Mouse (Mus musculus): ENCODE results near the gene 4930453N24Rik. TPM values are rescaled to one million over a fixed set of nuclear protein-coding genes. Genes with fewer than 3 reads are reported as not detected.

Gene 4930453N24Rik
- polyA plus RNA-seq, 1 experiment from 2014 or later = 29.6 TPM

GRCm38 (mm10) chr16:64757666-64758400 lies 13.1 kb downstream of the 4930453N24Rik start:
- Histone ChIP-seq H3K27me3 (ENCODE audit: low read depth, poor library complexity, severe bottlenecking) (no peaks in the 10 kb centered on the region), H3K9me3 (replicated peaks) (no peaks in the 10 kb centered on the region), H3K27ac (no peak overlapping the region), H3K4me1 (no peaks in the 10 kb centered on the region), H3K4me3 (no peak overlapping the region), H3K36me3 (peaks cover 16% of the 10 kb centered on the region)
- 87% methylated on average over 7 of the region's 7 CpGs for WGBS
- no peak for DNase-seq (ENCODE audit: low spot score)

DNA sequence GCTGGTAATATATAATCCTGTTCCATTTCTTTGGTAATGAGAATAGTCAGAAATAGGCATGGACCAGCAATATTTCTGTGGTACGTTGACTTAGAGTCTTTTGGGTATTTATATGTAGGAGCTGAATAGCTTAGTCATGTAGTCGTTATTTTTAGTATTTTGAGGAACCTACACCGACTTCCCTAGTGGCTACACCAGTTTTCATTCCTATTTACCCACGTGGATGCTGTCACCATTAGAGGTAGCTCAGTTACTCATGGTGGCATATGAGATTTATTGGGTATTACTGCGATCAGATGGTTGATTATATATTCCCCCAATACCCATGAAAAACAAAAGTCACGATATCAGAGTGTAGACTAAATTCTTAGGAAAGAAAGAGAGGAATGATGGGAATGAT lies 14.6 kb downstream of the 4930453N24Rik start:
- 83% methylated on average over 6 of the region's 6 CpGs for WGBS
- no peak overlapping the region for H3K4me3 ChIP-seq
- H3K27ac ChIP-seq = no peak overlapping the region
- no peaks in the 10 kb centered on the region for H3K4me1 ChIP-seq
- no peaks in the 10 kb centered on the region for H3K27me3 ChIP-seq (ENCODE audit: low read depth, poor library complexity, severe bottlenecking)
- no peak for DNase-seq (ENCODE audit: low spot score)
- peaks cover 1% of the 10 kb centered on the region; the same call in 1 of the 2 replicates for H3K36me3 ChIP-seq
- no peaks in the 10 kb centered on the region for H3K9me3 ChIP-seq (replicated peaks)

GRCm38 (mm10) chr16:64754743-64755139 lies 16.2 kb downstream of the 4930453N24Rik start:
- no peak overlapping the region for H3K4me3 ChIP-seq
- no peaks in the 10 kb centered on the region for H3K4me1 ChIP-seq
- no peaks in the 10 kb centered on the region for H3K9me3 ChIP-seq (replicated peaks)
- H3K36me3 ChIP-seq = no peaks in the 10 kb centered on the region
- no peaks in the 10 kb centered on the region for H3K27me3 ChIP-seq (ENCODE audit: low read depth, poor library complexity, severe bottlenecking)
- DNase-seq (ENCODE audit: low spot score) = no peak
- no peak overlapping the region for H3K27ac ChIP-seq
- WGBS = 35% methylated on average over 3 of the region's 3 CpGs

DNA sequence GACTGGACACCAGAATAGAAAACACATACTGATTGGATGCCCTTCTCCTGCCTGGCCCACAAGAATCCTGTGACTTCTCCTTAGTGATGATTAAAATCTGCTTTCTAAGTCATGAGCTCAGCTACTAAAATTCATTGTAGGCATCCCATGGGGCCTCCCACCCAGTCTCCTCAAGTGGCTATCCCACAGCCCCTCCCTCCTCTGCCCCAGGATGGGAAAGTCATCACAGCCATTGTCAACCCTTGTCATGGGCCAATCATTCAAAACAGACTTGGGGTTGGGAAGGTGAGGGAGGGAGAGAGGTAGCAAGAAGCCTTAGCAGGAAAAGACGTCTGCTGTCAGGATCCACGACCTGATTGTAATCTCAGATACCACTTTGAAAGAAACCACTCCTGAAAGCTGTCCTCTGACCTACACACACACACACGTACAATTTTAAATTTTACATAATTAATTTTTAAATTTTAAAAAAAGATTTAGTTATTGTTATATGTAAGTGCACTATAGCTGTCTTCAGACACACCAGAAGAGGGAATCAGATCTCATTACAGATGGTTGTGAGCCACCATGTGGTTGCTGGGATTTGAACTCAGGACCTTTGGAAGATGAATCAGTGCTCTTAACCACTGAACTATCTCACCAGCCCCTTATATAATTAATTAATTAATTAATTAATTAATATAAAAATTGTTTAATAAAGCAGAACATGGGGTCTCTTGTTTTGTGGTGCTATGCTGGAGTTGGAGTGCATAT lies 16.8 kb downstream of the 4930453N24Rik start:
- Histone ChIP-seq H3K9me3 (replicated peaks) (no peaks in the 10 kb centered on the region), H3K4me1 (no peaks in the 10 kb centered on the region), H3K4me3 (no peak overlapping the region), H3K27ac (no peak overlapping the region), H3K36me3 (no peaks in the 10 kb centered on the region), H3K27me3 (ENCODE audit: low read depth, poor library complexity, severe bottlenecking) (no peaks in the 10 kb centered on the region)
- 58% methylated on average over 3 of the region's 3 CpGs for WGBS
- no peak for DNase-seq (ENCODE audit: low spot score)

DNA sequence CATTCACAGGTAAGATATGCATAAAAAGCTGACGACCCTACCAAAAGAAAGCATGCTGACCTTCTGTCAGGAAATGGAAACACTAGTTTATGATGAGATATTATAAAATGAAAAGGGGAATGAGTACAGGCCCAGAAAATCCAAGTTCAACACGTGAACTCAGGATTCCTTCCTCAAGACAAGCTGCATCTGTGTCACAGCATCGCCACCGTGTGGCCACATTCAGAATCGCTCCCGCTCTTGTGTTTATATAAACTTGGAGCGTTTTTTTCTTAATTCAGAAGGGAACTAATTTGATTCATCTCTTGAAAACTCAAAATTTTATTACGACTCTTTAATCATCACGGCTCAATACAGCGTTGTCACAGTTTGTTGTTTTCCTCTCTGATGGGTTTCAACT lies 22.7 kb downstream of the 4930453N24Rik start:
- H3K9me3 ChIP-seq (replicated peaks) = no peaks in the 10 kb centered on the region
- WGBS = 13% methylated on average over 10 of the region's 10 CpGs
- no peak overlapping the region for H3K4me3 ChIP-seq
- H3K27ac ChIP-seq = no peak overlapping the region
- no peaks in the 10 kb centered on the region for H3K27me3 ChIP-seq (ENCODE audit: low read depth, poor library complexity, severe bottlenecking)
- no peaks in the 10 kb centered on the region for H3K36me3 ChIP-seq
- DNase-seq (ENCODE audit: low spot score) = peak; percentile 80
- no peaks in the 10 kb centered on the region for H3K4me1 ChIP-seq

DNA sequence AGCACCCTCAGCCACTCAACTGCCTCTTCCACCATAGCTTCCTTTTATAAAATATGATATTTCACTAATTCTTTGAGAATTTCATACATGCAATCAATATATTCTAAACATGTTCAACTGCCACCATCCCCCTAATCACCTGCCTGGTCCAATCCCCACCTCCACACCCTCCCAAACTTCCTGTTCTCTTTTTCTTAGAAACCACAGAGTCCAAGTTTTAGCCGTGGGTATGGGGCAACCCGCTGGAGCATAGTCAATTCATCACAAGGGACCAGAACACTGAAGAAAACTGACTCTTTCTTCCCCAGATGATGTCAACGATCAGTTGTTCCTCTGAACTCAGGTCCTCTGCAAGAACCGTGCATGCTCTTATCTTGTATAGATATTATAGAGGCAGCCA lies 25.9 kb downstream of the 4930453N24Rik start:
- no peaks in the 10 kb centered on the region for H3K27me3 ChIP-seq (ENCODE audit: low read depth, poor library complexity, severe bottlenecking)
- no peaks in the 10 kb centered on the region for H3K36me3 ChIP-seq
- H3K27ac ChIP-seq = no peak overlapping the region
- no peak overlapping the region for H3K4me3 ChIP-seq
- H3K9me3 ChIP-seq (replicated peaks) = no peaks in the 10 kb centered on the region
- 85% methylated on average over 4 of the region's 4 CpGs for WGBS
- DNase-seq (ENCODE audit: low spot score) = no peak
- no peaks in the 10 kb centered on the region for H3K4me1 ChIP-seq

- H3K9me3 ChIP-seq (replicated peaks) = no peaks in the 10 kb centered on the region
- 0 out of 2 replicates have a peak, but pooled peaks cover 6% of the 10 kb centered on the region for H3K27me3 ChIP-seq (ENCODE audit: low read depth, poor library complexity, severe bottlenecking)
- WGBS = 82% methylated on average over 5 of the region's 5 CpGs
- no peak overlapping the region for H3K4me3 ChIP-seq
- no peaks in the 10 kb centered on the region for H3K4me1 ChIP-seq
- no peak for DNase-seq (ENCODE audit: low spot score)
- H3K36me3 ChIP-seq = no peaks in the 10 kb centered on the region
- no peak overlapping the region for H3K27ac ChIP-seq
These were observed 33.7 kb downstream of the 4930453N24Rik start for GRCm38 (mm10) chr16:64737289-64737688.

DNA sequence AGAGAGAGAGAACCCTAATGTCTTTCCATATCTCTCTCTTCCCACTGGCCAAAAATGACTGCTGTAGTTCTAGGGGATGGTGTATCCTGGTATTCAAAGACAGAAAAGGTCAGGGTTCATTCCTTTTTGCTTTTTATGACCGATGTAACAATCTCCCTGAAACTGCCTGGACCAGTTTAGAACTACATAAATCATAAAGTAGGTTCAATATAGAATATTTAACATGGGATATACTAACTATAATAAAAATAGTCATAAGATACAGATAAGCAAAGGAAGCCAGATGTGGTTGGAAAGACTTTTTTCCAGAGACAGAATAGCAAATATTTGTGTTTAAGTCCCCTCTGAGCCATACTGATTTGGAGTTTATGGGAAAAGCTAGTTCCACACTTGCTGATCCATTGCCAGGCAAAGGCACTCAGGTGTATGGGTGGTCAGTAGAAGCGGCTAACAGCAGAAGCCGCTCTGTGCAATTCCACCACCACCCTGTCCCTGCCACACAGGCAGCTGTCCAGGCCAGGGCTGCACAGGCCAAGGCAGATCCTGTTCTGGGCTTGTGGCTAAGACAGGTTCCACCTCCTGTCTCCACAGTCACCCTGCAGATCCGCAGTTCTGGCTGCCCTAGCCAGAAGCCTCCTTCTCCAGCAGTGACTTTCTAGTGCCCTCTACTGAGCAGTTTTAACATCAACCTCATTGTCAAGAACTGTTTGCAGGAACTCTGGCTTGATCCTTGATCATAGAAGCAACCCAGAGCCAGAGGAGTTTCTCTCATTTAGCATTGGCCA lies 47.5 kb downstream of the 4930453N24Rik start:
- 45% methylated on average over 4 of the region's 4 CpGs for WGBS
- Histone ChIP-seq H3K27me3 (ENCODE audit: low read depth, poor library complexity, severe bottlenecking) (peaks cover 27% of the 10 kb centered on the region; the same call in 1 of the 2 replicates), H3K36me3 (no peaks in the 10 kb centered on the region), H3K4me3 (no peak overlapping the region), H3K4me1 (peaks cover 17% of the 10 kb centered on the region), H3K27ac (no peak overlapping the region), H3K9me3 (replicated peaks) (no peaks in the 10 kb centered on the region)
- peak; percentile 55 for DNase-seq (ENCODE audit: low spot score)

DNA sequence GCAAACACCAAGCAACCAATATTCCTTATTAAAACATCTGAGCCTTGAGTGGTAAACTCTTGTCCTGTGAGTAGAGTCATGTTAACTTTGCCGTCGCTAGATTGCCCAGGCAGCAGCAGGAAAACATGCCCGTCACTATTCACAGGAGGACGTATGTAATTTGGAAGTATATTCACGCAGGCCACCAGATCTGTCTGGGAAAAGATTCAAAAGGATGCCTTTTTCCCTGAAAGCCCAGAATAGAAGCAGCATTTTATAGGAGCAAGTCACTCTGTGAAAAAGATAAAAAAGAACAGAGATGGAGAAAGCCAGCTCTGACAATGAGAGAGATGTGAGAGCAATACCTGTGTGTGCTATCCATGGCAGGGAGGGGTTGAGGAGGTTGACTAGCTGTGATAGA lies 49.4 kb downstream of the 4930453N24Rik start:
- Histone ChIP-seq H3K27me3 (ENCODE audit: low read depth, poor library complexity, severe bottlenecking) (peaks cover 25% of the 10 kb centered on the region; the same call in 1 of the 2 replicates), H3K36me3 (no peaks in the 10 kb centered on the region), H3K4me3 (no peak overlapping the region), H3K27ac (no peak overlapping the region), H3K9me3 (replicated peaks) (no peaks in the 10 kb centered on the region), H3K4me1 (peaks cover 35% of the 10 kb centered on the region)
- WGBS = 89% methylated on average over 5 of the region's 5 CpGs
- DNase-seq (ENCODE audit: low spot score) = no peak

DNA sequence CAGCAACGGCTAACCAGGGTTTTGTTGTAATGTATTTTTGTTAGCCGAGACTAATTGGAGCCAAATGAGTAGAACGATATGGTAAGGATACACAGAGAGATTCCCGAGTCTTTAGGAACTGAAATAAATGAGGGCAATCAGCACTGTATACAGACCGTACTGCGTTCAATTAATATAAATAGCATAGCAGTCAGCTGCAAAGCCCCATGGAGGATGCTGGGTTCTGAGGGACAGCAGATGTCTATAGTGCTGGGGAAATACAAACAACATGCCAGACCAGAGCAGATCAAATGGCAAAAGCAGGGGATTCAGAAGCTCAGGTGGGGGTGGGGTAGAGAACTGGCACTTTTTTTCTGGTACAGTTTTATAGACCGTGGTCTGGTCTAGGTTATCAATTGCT lies 51.9 kb downstream of the 4930453N24Rik start:
- Histone ChIP-seq H3K27me3 (ENCODE audit: low read depth, poor library complexity, severe bottlenecking) (peaks cover 18% of the 10 kb centered on the region; the same call in 1 of the 2 replicates), H3K36me3 (no peaks in the 10 kb centered on the region), H3K4me1 (peaks cover 35% of the 10 kb centered on the region), H3K9me3 (replicated peaks) (no peaks in the 10 kb centered on the region), H3K4me3 (no peak overlapping the region), H3K27ac (no peak overlapping the region)
- 21% methylated on average over 7 of the region's 7 CpGs for WGBS
- DNase-seq (ENCODE audit: low spot score) = no peak

- no peak overlapping the region for H3K27ac ChIP-seq
- no peak overlapping the region for H3K4me3 ChIP-seq
- peaks cover 30% of the 10 kb centered on the region for H3K4me1 ChIP-seq
- 28% methylated on average over 10 of the region's 10 CpGs for WGBS
- H3K27me3 ChIP-seq (ENCODE audit: low read depth, poor library complexity, severe bottlenecking) = peaks cover 17% of the 10 kb centered on the region; the same call in 1 of the 2 replicates
- DNase-seq (ENCODE audit: low spot score) = no peak
- no peaks in the 10 kb centered on the region for H3K36me3 ChIP-seq
- H3K9me3 ChIP-seq (replicated peaks) = no peaks in the 10 kb centered on the region
These were observed 53.1 kb downstream of the 4930453N24Rik start for GRCm38 (mm10) chr16:64717814-64718213.

- 88% methylated on average over 6 of the region's 6 CpGs for WGBS
- H3K27me3 ChIP-seq (ENCODE audit: low read depth, poor library complexity, severe bottlenecking) = no peaks in the 10 kb centered on the region
- DNase-seq (ENCODE audit: low spot score) = no peak
These were observed 59.1 kb downstream of the 4930453N24Rik start for GRCm38 (mm10) chr16:64711816-64712215.

More at GRCm38 (mm10) chr16:64711816-64712215, 59.1 kb downstream of the 4930453N24Rik start:
- H3K9me3 ChIP-seq (replicated peaks) = no peaks in the 10 kb centered on the region
- no peak overlapping the region for H3K4me3 ChIP-seq
- H3K4me1 ChIP-seq = peaks cover 3% of the 10 kb centered on the region; the same call in 1 of the 2 replicates
- H3K27ac ChIP-seq = no peak overlapping the region
- no peaks in the 10 kb centered on the region for H3K36me3 ChIP-seq
